Mouse (Mus musculus): Measurements from ENCODE around the gene Cnga1. TPM values are rescaled to one million over a fixed set of nuclear protein-coding genes. Genes with fewer than 3 reads are reported as not detected.

The Cnga1 gene
- not detected in 2 replicates for polyA plus RNA-seq (2016; fragmentation: Nextera tagmentation; extraction: Ambion mirVana)

- peaks cover 17% of the 10 kb centered on the region; the same call in 1 of the 2 replicates for H3K27me3 ChIP-seq
- no peak for ATAC-seq (ENCODE audit: insufficient number of reproducible peaks, insufficient read depth, low FRiP score, low TSS enrichment)
- H3K9ac ChIP-seq = no peak within 1 kb of the TSS
- no peaks in the 10 kb centered on the region for H3K9me3 ChIP-seq
- no peak within 1 kb of the TSS for H3K4me2 ChIP-seq (replicated peaks)
- H3K4me3 ChIP-seq = no peak within 1 kb of the TSS
- 78% methylated on average over 1 of the region's 1 CpGs for WGBS
- H3K4me1 ChIP-seq = no peaks in the 10 kb centered on the region
- no peak within 1 kb of the TSS for H3K27ac ChIP-seq
- H3K36me3 ChIP-seq = no peaks in the 10 kb centered on the region
Measured at GRCm38 (mm10) chr5:72644175-72644574, at the start of gene Cnga1. Cnga1 (minus strand) TSS chr5:72644275.

GRCm38 (mm10) chr5:72690516-72690915, 46.4 kb upstream of the Cnga1 start:
- H3K4me2 ChIP-seq (replicated peaks) = no peak overlapping the region
- H3K9me3 ChIP-seq = no peaks in the 10 kb centered on the region
- WGBS = 92% methylated on average over 5 of the region's 5 CpGs
- no peak overlapping the region for H3K9ac ChIP-seq
- ATAC-seq (ENCODE audit: insufficient number of reproducible peaks, insufficient read depth, low FRiP score, low TSS enrichment) = no peak
- no peaks in the 10 kb centered on the region for H3K4me1 ChIP-seq
- no peaks in the 10 kb centered on the region for H3K27me3 ChIP-seq
- no peak overlapping the region for H3K27ac ChIP-seq
- no peaks in the 10 kb centered on the region for H3K36me3 ChIP-seq
- no peak overlapping the region for H3K4me3 ChIP-seq

DNA sequence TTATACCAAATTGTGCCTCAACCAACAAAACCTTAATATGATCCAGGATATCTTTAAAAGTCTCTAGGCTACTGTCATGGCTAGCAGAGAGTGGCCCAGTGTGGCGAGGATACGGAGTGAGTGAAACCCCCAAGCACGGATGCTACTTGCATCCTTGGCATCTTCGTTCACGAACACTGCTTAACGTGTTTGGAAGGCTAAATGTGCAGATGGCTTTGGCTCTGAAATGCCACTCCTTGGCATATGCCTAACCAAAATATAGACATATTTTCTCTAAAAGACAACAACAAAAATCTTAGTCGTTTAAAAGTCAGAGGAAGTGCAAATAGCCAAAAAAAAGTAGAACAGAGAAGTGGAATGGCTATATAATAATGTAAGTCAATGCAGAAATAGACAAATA, 45.5 kb upstream of the Cnga1 start:
- no peak overlapping the region for H3K27ac ChIP-seq
- H3K9ac ChIP-seq = no peak overlapping the region
- H3K4me1 ChIP-seq = no peaks in the 10 kb centered on the region
- no peaks in the 10 kb centered on the region for H3K9me3 ChIP-seq
- WGBS = 89% methylated on average over 7 of the region's 7 CpGs
- ATAC-seq (ENCODE audit: insufficient number of reproducible peaks, insufficient read depth, low FRiP score, low TSS enrichment) = no peak
- no peaks in the 10 kb centered on the region for H3K36me3 ChIP-seq
- H3K4me2 ChIP-seq (replicated peaks) = no peak overlapping the region
- no peak overlapping the region for H3K4me3 ChIP-seq
- H3K27me3 ChIP-seq = no peaks in the 10 kb centered on the region

GRCm38 (mm10) chr5:72681451-72681850, 37.4 kb upstream of the Cnga1 start:
- Histone ChIP-seq H3K27me3 (no peaks in the 10 kb centered on the region), H3K36me3 (no peaks in the 10 kb centered on the region), H3K9me3 (no peaks in the 10 kb centered on the region), H3K4me3 (no peak overlapping the region), H3K9ac (no peak overlapping the region), H3K27ac (no peak overlapping the region), H3K4me1 (no peaks in the 10 kb centered on the region), H3K4me2 (replicated peaks) (no peak overlapping the region)
- no peak for ATAC-seq (ENCODE audit: insufficient number of reproducible peaks, insufficient read depth, low FRiP score, low TSS enrichment)
- WGBS = 85% methylated on average over 6 of the region's 6 CpGs

GRCm38 (mm10) chr5:72674994-72675542, 31.0 kb upstream of the Cnga1 start:
- Histone ChIP-seq H3K9ac (no peak overlapping the region), H3K27me3 (no peaks in the 10 kb centered on the region), H3K9me3 (no peaks in the 10 kb centered on the region), H3K4me3 (no peak overlapping the region), H3K27ac (no peak overlapping the region), H3K4me1 (no peaks in the 10 kb centered on the region), H3K36me3 (no peaks in the 10 kb centered on the region), H3K4me2 (replicated peaks) (no peak overlapping the region)
- WGBS = 77% methylated on average over 9 of the region's 9 CpGs
- ATAC-seq (ENCODE audit: insufficient number of reproducible peaks, insufficient read depth, low FRiP score, low TSS enrichment) = no peak

DNA sequence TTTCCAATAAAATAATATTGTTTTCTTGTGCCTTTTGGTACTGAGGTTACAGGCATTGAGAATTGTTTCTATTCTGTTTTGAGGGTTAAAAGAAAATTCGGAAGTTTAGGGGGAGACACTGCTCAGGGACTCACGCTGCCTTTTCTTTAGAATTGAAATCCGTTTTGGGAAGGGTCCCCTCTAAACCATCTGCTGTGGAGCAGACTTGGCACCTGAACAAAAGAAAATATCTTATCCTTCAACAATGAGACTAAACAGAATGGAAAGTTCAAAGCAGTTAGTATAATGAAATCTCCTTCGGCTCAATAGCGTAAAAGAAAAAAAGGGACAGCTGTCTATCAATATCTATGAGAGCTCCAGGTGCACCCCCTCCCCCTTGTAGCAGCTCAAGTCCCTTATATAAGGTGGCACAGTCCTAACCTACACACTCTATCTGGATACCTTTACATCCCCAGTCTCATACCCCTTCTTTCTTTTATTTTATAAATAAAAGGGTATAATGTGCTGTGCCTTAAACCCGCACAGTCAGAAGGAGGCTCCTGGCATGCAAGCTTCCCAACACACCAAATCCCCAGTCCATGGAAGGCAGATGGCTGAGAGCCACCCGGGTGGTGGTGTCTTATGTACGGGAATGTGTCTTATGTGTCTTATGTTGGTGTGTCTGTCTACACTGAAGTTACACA, 27.1 kb upstream of the Cnga1 start:
- Histone ChIP-seq H3K4me2 (replicated peaks) (no peak overlapping the region), H3K36me3 (no peaks in the 10 kb centered on the region), H3K9ac (no peak overlapping the region), H3K9me3 (no peaks in the 10 kb centered on the region), H3K4me1 (no peaks in the 10 kb centered on the region), H3K27me3 (no peaks in the 10 kb centered on the region), H3K4me3 (no peak overlapping the region), H3K27ac (no peak overlapping the region)
- no peak for ATAC-seq (ENCODE audit: insufficient number of reproducible peaks, insufficient read depth, low FRiP score, low TSS enrichment)
- WGBS = 67% methylated on average over 8 of the region's 8 CpGs

GRCm38 (mm10) chr5:72668351-72668750, 24.3 kb upstream of the Cnga1 start:
- no peak overlapping the region for H3K9ac ChIP-seq
- ATAC-seq (ENCODE audit: insufficient number of reproducible peaks, insufficient read depth, low FRiP score, low TSS enrichment) = no peak
- no peak overlapping the region for H3K27ac ChIP-seq
- H3K36me3 ChIP-seq = no peaks in the 10 kb centered on the region
- 85% methylated on average over 9 of the region's 9 CpGs for WGBS
- no peak overlapping the region for H3K4me2 ChIP-seq (replicated peaks)
- H3K27me3 ChIP-seq = no peaks in the 10 kb centered on the region
- H3K4me1 ChIP-seq = no peaks in the 10 kb centered on the region
- no peaks in the 10 kb centered on the region for H3K9me3 ChIP-seq
- no peak overlapping the region for H3K4me3 ChIP-seq

- Histone ChIP-seq H3K9ac (no peak overlapping the region), H3K4me1 (no peaks in the 10 kb centered on the region), H3K4me3 (no peak overlapping the region), H3K9me3 (no peaks in the 10 kb centered on the region), H3K27me3 (no peaks in the 10 kb centered on the region), H3K27ac (no peak overlapping the region), H3K4me2 (replicated peaks) (no peak overlapping the region), H3K36me3 (no peaks in the 10 kb centered on the region)
- WGBS = 79% methylated on average over 7 of the region's 7 CpGs
- no peak for ATAC-seq (ENCODE audit: insufficient number of reproducible peaks, insufficient read depth, low FRiP score, low TSS enrichment)
Measured at GRCm38 (mm10) chr5:72666428-72666827, 22.4 kb upstream of the Cnga1 start.

- H3K4me1 ChIP-seq = no peaks in the 10 kb centered on the region
- WGBS = 18% methylated on average over 5 of the region's 5 CpGs
- H3K4me3 ChIP-seq = no peak overlapping the region
- no peak overlapping the region for H3K27ac ChIP-seq
- ATAC-seq (ENCODE audit: insufficient number of reproducible peaks, insufficient read depth, low FRiP score, low TSS enrichment) = no peak
- no peak overlapping the region for H3K4me2 ChIP-seq (replicated peaks)
- no peaks in the 10 kb centered on the region for H3K9me3 ChIP-seq
- H3K36me3 ChIP-seq = no peaks in the 10 kb centered on the region
- H3K27me3 ChIP-seq = no peaks in the 10 kb centered on the region
- H3K9ac ChIP-seq = no peak overlapping the region
Measured at GRCm38 (mm10) chr5:72665281-72665680, 21.2 kb upstream of the Cnga1 start.

- Histone ChIP-seq H3K27ac (no peak overlapping the region), H3K4me1 (no peaks in the 10 kb centered on the region), H3K9me3 (no peaks in the 10 kb centered on the region), H3K36me3 (no peaks in the 10 kb centered on the region), H3K27me3 (no peaks in the 10 kb centered on the region), H3K4me3 (no peak overlapping the region), H3K4me2 (replicated peaks) (no peak overlapping the region), H3K9ac (no peak overlapping the region)
- ATAC-seq (ENCODE audit: insufficient number of reproducible peaks, insufficient read depth, low FRiP score, low TSS enrichment) = no peak
- 50% methylated on average over 3 of the region's 3 CpGs for WGBS
Measured at GRCm38 (mm10) chr5:72664854-72665253, 20.8 kb upstream of the Cnga1 start.

DNA sequence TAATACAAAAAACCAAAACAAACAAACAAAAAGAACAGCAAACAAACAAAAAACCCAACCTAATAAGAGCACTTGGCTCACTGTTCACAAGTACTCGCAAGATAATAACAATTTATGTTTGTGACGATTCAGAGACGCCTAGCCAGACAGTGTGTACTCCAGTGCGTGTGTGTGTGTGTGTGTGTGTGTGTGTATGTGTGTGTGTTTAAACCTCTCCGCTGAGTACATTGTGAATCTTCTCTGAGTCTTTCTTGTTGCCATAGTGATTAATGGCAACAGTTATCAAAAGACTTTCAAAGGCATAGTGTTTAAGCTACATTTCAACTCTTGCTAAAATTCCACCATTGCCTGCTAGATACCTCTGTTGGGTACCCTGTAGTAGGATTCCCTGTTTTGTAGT, 20.1 kb upstream of the Cnga1 start:
- H3K36me3 ChIP-seq = no peaks in the 10 kb centered on the region
- no peak overlapping the region for H3K27ac ChIP-seq
- no peaks in the 10 kb centered on the region for H3K27me3 ChIP-seq
- ATAC-seq (ENCODE audit: insufficient number of reproducible peaks, insufficient read depth, low FRiP score, low TSS enrichment) = no peak
- no peak overlapping the region for H3K4me3 ChIP-seq
- no peaks in the 10 kb centered on the region for H3K9me3 ChIP-seq
- WGBS = 92% methylated on average over 5 of the region's 5 CpGs
- H3K4me1 ChIP-seq = no peaks in the 10 kb centered on the region
- H3K4me2 ChIP-seq (replicated peaks) = no peak overlapping the region
- H3K9ac ChIP-seq = no peak overlapping the region

DNA sequence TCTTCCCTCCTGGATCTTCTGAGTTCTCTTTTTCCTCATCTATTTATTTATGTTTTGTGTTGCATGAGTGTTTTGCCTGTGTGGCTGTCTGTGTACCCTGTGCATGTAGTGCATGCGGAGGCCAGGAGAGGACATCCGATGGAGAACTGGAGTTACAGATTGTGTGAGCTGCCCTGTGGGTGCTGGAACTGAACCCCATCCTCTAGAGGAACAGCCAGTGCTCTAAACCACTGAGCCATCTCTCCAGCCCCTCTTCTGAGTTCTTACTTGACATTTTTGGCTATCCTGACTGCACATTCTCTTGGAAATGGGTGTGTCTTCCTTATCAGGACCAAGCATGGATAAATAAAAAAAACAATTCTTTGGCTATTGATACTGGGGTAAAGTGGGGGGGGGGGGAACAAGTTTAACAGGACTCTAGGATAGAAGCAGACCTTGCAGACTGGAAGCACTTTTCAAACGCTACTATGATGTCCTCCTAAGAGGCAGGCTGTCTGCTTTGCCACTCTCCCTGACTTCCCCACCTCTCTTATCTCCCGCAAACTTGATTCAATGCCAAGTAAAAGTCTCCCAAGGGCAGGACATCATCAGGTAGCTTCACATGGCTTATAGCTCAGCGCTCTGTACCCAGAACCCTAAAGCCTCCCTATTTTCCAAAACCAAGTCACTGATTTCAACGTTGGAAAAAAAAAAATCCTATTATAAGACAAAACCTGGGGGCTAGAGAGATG, 17.1 kb upstream of the Cnga1 start:
- Histone ChIP-seq H3K4me2 (replicated peaks) (no peak overlapping the region), H3K36me3 (no peaks in the 10 kb centered on the region), H3K27ac (no peak overlapping the region), H3K4me1 (no peaks in the 10 kb centered on the region), H3K27me3 (no peaks in the 10 kb centered on the region), H3K9ac (no peak overlapping the region), H3K9me3 (no peaks in the 10 kb centered on the region), H3K4me3 (no peak overlapping the region)
- 86% methylated on average over 6 of the region's 6 CpGs for WGBS
- no peak for ATAC-seq (ENCODE audit: insufficient number of reproducible peaks, insufficient read depth, low FRiP score, low TSS enrichment)

Measured in embryonic facial prominence, embryonic 12.5 days (tissue).